Mouse (Mus musculus) cerebellum, adult 9-10 months (tissue): ENCODE measurements around the gene Cyp21a1.
"Not testable (repeated sequence)": the region's sequence is repeated elsewhere in the genome, so short reads cannot be mapped to it uniquely, and the experiment has no call there.

ENCODE experiments used
- DNase-seq: peaks from one replicate; pipeline ENCODE4 v3.0.0; 2022

The Cyp21a1 gene

DNA sequence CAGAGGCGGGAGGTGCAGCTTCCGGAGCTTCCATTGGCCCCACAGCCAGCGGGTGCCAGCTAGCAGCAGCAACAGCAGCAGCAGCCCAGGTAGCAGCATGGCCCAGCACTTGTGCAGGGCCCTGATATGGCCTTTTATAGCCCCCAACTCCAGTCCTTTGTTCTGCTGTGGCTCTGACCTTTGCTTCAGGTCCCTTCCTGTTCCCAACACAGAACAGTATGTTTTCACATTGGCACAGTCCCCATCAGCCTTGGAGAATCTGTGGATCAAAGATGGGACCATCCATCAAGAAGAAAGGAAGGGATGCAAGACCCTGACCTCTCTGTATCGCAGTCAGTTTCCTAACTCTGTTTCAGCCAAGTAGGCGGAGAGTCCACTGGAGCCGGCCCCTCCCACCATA lies at the start of gene Cyp21a1:
Gene Cyp21a1, minus strand, starts transcription at position 261 of the 400 bp plus-strand sequence.
- not testable (repeated sequence) for DNase-seq

GRCm38 (mm10) chr17:34853511-34853910 lies 49.1 kb upstream of the Cyp21a1 start:
- DNase-seq: no peak

- no peak for DNase-seq
Observed at GRCm38 (mm10) chr17:34850517-34851125, 46.3 kb upstream of the Cyp21a1 start.

- DNase-seq: peak; percentile 97
Observed at GRCm38 (mm10) chr17:34849722-34850516, 45.6 kb upstream of the Cyp21a1 start, which contains the start of the genes Skiv2l and Nelfe. Gene Skiv2l (minus strand): TSS chr17:34850210. Gene Nelfe (plus strand): TSS chr17:34850391.

DNA sequence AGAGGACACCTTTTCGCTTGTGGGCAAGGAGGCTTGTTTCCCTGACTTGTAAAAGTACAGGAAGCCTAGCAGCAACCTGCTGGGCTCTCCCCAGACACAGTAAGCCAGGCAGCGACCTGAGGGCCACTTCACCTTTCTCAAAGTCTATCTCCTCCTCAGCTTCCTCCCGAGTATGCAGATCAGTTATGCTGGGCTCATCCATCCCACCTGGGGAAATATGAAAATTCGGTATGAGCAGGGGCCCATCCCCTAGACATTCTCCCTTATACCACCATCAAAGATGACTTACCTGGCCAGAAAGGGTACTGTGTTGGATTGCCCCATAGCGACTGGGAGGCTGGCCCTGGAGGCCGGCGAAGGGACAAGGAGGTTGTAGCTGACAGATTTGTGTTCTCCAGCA lies 43.3 kb upstream of the Cyp21a1 start:
- DNase-seq: no peak

DNA sequence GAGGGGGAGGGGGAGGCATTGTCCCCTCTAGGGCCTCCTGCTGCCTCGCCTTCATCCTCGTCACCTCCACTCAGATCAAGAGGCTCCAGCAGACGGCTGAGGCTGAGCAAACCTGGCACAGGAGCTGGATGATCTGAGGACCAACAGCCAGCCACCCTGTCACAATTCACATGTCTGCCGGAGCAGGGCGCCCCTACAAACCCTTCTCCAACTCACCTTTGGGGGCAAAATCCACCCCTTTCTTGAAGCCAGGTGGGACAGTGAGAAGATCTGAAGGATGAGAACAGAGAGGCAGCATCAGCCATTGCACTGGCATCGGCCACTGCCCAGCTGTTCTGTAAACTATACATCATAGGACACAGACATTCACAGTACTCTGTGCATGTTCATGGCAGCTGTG lies 42.8 kb upstream of the Cyp21a1 start:
- no peak for DNase-seq

DNA sequence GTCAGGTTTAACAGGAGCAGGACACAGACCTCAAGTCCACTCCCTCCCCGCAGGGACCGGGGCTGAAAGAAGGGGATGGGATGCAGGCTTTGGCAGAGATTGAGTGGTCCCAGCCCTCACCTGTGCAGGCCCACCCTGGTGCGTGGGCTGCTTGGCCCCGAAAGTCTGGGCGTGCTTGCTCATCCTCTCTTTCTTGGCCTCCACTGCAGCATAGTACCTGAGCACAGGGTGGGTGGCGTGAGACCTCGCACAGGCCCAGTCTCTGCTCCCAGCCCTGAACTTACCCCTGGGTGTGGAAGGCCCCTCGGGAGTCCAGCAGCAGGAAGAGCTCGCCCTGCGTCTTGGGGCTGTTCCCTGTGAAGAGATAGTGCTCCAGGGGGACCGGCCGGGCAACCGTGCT lies 40.5 kb upstream of the Cyp21a1 start:
- no peak for DNase-seq

- no peak for DNase-seq
Observed at GRCm38 (mm10) chr17:34840736-34841307, 36.5 kb upstream of the Cyp21a1 start.

- no peak for DNase-seq
Observed at GRCm38 (mm10) chr17:34838785-34839184, 34.4 kb upstream of the Cyp21a1 start.

DNA sequence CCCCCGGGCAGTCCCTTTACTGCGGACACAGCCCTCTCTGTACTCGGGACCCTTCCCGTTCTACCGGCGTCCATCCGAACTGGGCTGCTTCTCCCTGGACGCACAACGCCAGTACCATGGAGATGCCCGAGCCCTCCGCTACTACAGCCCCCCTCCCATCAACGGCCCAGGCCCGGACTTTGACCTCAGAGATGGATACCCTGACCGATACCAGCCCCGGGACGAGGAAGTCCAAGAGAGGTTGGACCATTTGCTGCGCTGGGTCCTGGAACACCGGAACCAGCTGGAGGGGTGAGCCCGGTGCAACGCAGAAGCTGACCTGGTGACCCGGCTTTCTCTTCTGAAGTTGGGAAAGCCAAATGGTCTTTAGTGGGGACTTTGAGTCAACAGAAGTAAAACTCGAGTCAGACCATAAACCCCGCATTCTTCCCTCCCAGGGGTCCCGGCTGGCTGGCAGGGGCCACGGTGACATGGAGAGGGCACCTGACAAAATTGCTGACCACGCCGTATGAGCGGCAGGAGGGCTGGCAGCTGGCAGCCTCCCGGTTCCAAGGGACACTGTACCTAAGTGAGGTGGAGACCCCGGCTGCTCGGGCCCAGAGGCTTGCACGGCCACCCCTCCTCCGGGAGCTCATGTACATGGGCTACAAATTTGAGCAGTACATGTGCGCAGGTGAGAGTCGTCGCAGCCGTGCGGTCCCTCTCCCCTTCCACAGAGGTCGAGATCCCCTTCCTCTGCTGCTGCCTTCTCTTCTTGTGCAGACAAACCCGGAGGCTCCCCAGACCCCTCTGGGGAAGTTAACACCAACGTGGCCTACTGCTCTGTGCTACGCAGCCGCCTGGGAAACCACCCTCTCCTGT lies 33.3 kb upstream of the Cyp21a1 start:
- no peak for DNase-seq

- DNase-seq: peak; percentile 94
Observed at GRCm38 (mm10) chr17:34836856-34837221, 32.5 kb upstream of the Cyp21a1 start, which contains the start of the genes Stk19 and Dxo. Gene Stk19 (minus strand): TSS chr17:34836945. Gene Dxo (plus strand): TSS chr17:34837019.

- DNase-seq: peak; percentile 57
Observed at GRCm38 (mm10) chr17:34836155-34836855, 31.9 kb upstream of the Cyp21a1 start.

DNA sequence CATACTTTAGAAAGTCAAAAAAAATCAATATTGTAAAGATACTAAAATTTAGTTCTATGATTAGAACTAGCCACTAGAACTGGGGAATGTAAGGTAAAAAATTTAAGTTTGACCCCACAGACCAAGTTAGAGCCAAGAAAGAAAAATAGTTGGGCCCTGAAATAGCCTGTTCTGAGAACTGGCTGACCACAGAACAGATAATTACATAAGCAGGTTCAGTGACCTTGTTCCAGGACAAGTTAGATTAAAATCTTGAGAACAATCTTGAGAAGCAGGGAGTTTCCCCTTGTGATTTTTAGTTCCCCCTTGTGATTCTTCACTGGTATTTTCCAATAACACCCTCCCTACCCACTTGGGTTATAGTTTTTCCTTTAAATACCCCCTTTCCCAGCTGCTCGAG lies 26.4 kb upstream of the Cyp21a1 start:
- not testable (repeated sequence) for DNase-seq

- DNase-seq: no peak
Observed at GRCm38 (mm10) chr17:34814818-34815370, 10.5 kb upstream of the Cyp21a1 start.

DNA sequence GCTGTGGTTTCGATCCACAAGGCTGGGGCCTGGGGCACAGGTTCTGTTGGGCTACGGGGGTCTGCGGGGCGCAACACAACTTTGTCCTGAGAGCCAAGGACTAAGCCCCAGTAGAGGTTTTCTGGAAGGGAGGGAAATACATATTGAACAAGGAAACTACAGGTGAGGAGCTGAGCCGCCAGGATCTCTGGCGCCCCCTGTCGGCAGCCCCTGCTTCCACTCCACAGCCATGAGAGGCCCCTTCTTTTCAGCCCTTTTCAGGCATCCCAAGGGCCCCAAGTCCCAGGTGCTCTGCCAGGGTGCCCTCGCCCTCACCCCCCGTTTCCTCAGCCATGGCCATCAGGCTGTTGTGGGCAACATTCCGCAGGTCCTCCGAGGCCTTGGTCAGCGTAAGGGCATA lies 9.4 kb upstream of the Cyp21a1 start:
- DNase-seq: peak; percentile 27

- no peak for DNase-seq
Observed at GRCm38 (mm10) chr17:34811275-34811674, 6.9 kb upstream of the Cyp21a1 start.

DNA sequence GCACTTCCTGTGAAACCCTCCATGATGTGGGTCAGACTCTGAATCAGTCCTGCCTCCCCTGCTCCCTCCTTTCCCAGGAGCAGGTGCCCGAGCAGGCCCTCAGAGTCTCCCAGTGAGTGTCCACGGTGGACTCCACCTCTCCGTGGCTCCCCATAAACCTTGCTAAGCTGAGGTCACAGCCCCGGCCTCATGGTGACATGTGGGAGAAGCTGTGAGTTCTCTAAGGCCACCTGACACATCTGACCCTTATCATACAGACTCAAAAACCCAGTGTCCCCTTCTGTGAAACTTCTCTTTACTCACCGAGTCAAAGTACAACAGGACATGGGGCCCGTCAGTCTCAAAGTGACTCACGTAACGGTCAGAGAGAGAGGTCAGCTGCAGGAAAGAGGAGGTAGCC lies 6.5 kb upstream of the Cyp21a1 start:
- DNase-seq: not testable (repeated sequence)

DNA sequence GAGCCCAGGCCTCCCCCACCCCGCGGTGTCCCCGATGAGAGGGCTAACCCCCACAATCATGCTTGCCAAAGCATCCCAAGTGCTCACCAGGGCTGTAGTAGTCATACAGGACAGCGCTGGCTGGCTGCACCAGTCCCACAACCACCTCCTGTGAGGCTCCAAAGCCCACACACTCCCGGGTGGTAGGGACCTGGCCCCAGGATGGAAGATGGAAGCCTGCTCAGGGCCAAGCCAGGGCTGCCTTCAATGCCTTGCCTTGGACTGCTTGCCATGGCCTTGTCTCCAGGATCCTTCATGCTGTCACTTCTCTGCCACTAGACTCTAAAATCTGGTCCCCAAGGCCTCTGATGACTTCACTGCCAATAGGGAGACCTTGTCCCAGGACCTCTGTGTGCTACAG lies 6.0 kb upstream of the Cyp21a1 start:
- DNase-seq: not testable (repeated sequence)

- DNase-seq: no peak
Observed at GRCm38 (mm10) chr17:34808599-34809205, 4.3 kb upstream of the Cyp21a1 start.

- DNase-seq: no peak
Observed at GRCm38 (mm10) chr17:34807176-34807575, 2.8 kb upstream of the Cyp21a1 start.

- no peak for DNase-seq
Observed at GRCm38 (mm10) chr17:34804871-34805562, 656 bp upstream of the Cyp21a1 start.
